In genomic region chr2:59259346-59259745, GRCm38 (mm10) we compare ENCODE assay signal across 18 mouse cellular contexts.
"Had no signal": no experiment of that assay in that cellular context is flagged by ENCODE, and none has a peak within 500 bp of the region (broad histone marks: within the 10 kb centered on the region; RNA-seq: fewer than 3 reads in every experiment).

No protein-coding gene starts in this region.

- H3K27ac ChIP-seq: limb, embryonic 10.5 days; limb, embryonic 13.5 days; liver, embryonic 12.5 days; liver, embryonic 15.5 days; lung, embryonic 15.5 days; midbrain, embryonic 10.5 days had no signal

- DNase-seq: kidney, adult 2 months; kidney, postnatal 25 days; layer of hippocampus, postnatal 36 days; liver; lung, adult 18-20 months; lung, postnatal 36 days; right cerebral cortex, postnatal 14 days; right cerebral cortex, postnatal 4 days; thymus, postnatal 25 days had no signal

- H3K9me3 ChIP-seq: limb, embryonic 10.5 days; limb, embryonic 13.5 days; liver, embryonic 12.5 days; liver, embryonic 15.5 days; lung, embryonic 15.5 days; megakaryocyte, embryonic 14.5 days; midbrain, embryonic 10.5 days had no signal

- H3K4me3 ChIP-seq: limb, embryonic 10.5 days; limb, embryonic 13.5 days; liver, embryonic 12.5 days; liver, embryonic 15.5 days; lung, embryonic 15.5 days; megakaryocyte, embryonic 14.5 days; midbrain, embryonic 10.5 days had no signal

- H3K4me2 ChIP-seq: limb, embryonic 13.5 days; liver, embryonic 12.5 days; liver, embryonic 15.5 days; lung, embryonic 15.5 days had no signal

- ATAC-seq: inflammation-experienced regulatory T-cells, adult 6 months; intestine, embryonic 16.5 days; liver, embryonic 12.5 days had no signal

- H3K9ac ChIP-seq: limb, embryonic 13.5 days; liver, embryonic 12.5 days; liver, embryonic 15.5 days; lung, embryonic 15.5 days had no signal

- H3K36me3 ChIP-seq: limb, embryonic 10.5 days; limb, embryonic 13.5 days; liver, embryonic 12.5 days; liver, embryonic 15.5 days; lung, embryonic 15.5 days; midbrain, embryonic 10.5 days had no signal

- H3K27me3 ChIP-seq: limb, embryonic 13.5 days; liver, embryonic 12.5 days; liver, embryonic 15.5 days; lung, embryonic 15.5 days; megakaryocyte, embryonic 14.5 days had no signal

- H3K4me1 ChIP-seq: liver, embryonic 12.5 days; liver, embryonic 15.5 days; lung, embryonic 15.5 days had no signal
